Mouse (Mus musculus) heart, postnatal 0 days (tissue): ENCODE data around the gene Klhl29.

ENCODE experiments used
- CTCF ChIP-seq: IDR thresholded peaks from 2 replicates; pipeline ENCODE4 v1.5.1; 2016; ENCODE audit warnings: antibody characterized with exemption, control low read depth, low read depth
- EP300 ChIP-seq: IDR thresholded peaks from 2 replicates; pipeline ENCODE4 v1.6.1; 2016; ENCODE audit warnings: antibody characterized with exemption, low read depth

DNA sequence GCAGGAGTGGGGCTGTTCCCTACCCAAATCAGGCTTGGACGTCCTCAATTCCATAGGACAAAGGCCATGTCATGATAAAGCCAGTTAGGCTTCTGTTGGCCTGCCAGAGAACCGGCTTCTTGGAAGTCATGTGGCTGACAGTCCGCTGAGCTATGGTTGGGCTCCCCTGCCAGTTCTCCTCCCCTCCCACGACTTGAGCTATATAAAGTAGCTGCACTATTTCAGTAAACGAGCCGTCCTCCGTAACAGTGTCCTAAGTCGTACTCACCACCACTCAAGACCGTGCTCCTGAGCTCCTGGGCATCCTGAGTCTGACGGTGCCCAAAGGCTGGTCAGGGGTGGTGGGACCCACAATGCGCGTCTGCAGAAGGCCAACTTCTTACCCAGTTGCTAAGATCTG is 302.3 kb downstream of the Klhl29 start:
- TF ChIP-seq CTCF (no peak), EP300 (no peak)
